Mouse (Mus musculus) cerebellum, adult 2 months (tissue): ENCODE measurements around the gene Myrfl. TPM values are rescaled to one million over a fixed set of nuclear protein-coding genes. Genes with fewer than 3 reads are reported as not detected.

Experiments used
- DNase-seq, 2 experiments: peaks; one replicate each; pipeline ENCODE4 v3.0.0; 2021
- H3K27ac ChIP-seq: fragments of 200-500 bp; 2 replicates; pipeline ENCODE4 v1.5.1; 2012; ENCODE audit warnings: low read length, control low read depth, inconsistent platforms; ENCODE audit not compliant: insufficient read depth
- H3K27me3 ChIP-seq: fragments of 200-500 bp; 2 replicates; pipeline ENCODE4 v1.6.1; 2012; ENCODE audit warnings: inconsistent platforms, mild to moderate bottlenecking, low read length, moderate library complexity; ENCODE audit not compliant: control insufficient read depth, insufficient read depth
- H3K4me1 ChIP-seq: fragments of 200-500 bp; 2 replicates; pipeline ENCODE4 v1.6.1; 2011; ENCODE audit warnings: low read length; ENCODE audit not compliant: control insufficient read depth, insufficient read depth
- H3K4me3 ChIP-seq: fragments of 200-500 bp; replicated peaks from 2 replicates; pipeline ENCODE3; 2011; ENCODE audit warnings: mild to moderate bottlenecking, low read depth, low read length, control low read depth; ENCODE audit not compliant: insufficient read depth
- CTCF ChIP-seq: fragments of 200-500 bp; IDR thresholded peaks from 2 replicates; pipeline ENCODE4 v1.5.1; 2011; ENCODE audit warnings: low read depth, mild to moderate bottlenecking, control low read depth, low read length, moderate library complexity, borderline replicate concordance; ENCODE audit not compliant: insufficient read depth
- POLR2A ChIP-seq: fragments of 200-500 bp; IDR thresholded peaks from 2 replicates; pipeline ENCODE4 v1.6.1; 2011; ENCODE audit warnings: low read length, control low read depth, borderline replicate concordance; ENCODE audit not compliant: insufficient read depth
- WGBS: fragments of 180-500 bp; shearing (Covaris S2); methylation state at CpG from one replicate; pipeline ENCODE4 v1.1.7; 2018; 5-methylcytosine and 5-hydroxymethylcytosine counted together
- polyA plus RNA-seq: library from polyadenylated mRNA; depleted of rRNA; stranded (reverse); fragments of >200 nt; gene quantifications from 2 replicates; pipeline ENCODE4 v1.2.3, GENCODE M21; 2012; rRNA removed

Gene Myrfl
- 0.10 and 0.17 TPM in 2 replicates for polyA plus RNA-seq

DNA sequence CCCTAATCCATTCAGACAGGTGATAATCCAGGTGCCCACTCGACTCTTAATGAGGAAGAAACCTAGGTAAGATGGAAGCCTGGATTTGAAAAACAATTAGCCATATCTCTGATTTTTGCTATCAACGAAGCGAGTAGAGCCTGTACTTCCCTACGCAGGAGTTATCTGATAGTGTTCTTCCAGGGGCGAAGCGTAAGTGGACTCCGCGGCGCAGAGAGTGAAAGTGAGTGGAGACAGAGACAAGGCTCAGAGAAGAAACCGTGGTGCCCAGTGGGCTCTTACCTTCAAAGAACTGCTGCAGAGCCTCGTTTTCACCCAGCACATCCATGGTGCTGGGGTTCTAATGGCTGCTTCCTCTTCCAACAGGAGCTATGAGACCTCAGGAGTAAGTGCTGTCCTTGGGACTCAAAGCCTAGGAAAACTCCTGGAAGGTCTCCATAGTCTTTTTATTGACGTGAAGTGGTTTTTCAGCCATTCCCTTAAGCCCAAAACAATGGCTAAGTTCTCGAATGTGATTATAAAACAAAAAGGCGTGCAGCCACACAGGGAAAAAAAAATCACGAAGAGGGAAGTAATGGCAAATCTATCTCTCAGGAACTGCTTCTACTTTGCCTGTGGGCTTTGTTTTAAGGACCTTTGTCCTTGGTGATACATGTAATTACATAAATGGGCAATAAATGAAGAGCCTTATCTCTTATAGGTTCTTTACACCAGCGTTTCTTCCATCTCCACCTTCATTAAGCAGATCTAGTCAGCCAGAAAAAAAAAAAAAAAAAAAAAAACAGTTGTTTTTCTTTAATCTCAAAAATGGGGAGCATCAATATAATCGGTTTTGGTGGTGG, at the start of gene Myrfl:
Gene Myrfl, minus strand, starts transcription at position 584 of the 842 bp plus-strand sequence.
- no peak for DNase-seq
- H3K4me1 ChIP-seq: peaks cover 10% of the 10 kb centered on the region
- 90% methylated on average over 17 of the region's 17 CpGs for WGBS
- H3K4me3 ChIP-seq: no peak within 1 kb of the TSS
- no peaks in the 10 kb centered on the region for H3K27me3 ChIP-seq
- TF ChIP-seq CTCF: no peak
- TF ChIP-seq POLR2A: no peak
- H3K27ac ChIP-seq: no peak within 1 kb of the TSS

DNA sequence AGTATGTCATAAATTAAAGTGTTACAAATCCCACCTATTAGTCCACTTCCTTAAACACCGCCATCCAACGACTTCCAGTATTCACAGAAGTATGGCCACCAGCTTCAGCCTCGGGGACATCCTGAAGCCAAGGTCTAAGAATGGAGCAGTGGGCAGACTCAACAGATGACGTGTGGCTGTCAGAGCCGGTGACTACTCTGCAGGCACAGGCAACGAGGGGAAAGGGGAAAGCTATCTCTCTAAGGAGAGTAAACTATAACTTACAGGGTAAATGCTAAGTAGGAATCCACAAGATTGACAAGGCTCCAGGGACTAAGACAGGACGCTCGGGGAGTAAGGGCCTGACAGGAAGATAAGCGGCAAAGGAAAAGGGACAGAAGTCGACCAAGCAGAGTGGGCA, 48.2 kb upstream of the Myrfl start:
- H3K4me1 ChIP-seq: peaks cover 5% of the 10 kb centered on the region
- H3K4me3 ChIP-seq: no peak overlapping the region
- WGBS: 64% methylated on average over 10 of the region's 10 CpGs
- no peaks in the 10 kb centered on the region for H3K27me3 ChIP-seq
- no peak overlapping the region for H3K27ac ChIP-seq
- no peak for TF ChIP-seq POLR2A
- no peak for DNase-seq

DNA sequence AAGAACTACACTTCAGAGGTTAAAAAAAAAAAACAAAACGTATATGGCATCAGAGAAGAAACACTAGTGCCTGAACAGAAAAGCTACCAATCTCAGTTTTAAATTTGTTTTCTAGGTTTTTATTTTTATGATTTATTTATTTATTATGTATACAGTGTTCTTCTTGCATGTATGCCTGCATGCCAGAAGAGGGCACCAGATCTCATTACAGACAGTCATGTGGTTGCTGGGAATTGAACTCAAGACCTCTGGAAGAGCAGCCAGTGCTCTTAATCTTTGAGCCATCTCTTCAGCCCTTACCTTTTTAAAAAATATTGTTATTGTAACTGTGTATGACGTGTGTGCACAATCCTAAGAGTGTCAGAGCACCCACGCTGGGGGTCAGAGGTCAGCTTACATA, 47.4 kb upstream of the Myrfl start:
- no peak overlapping the region for H3K27ac ChIP-seq
- 95% methylated on average over 3 of the region's 3 CpGs for WGBS
- H3K27me3 ChIP-seq: no peaks in the 10 kb centered on the region
- H3K4me3 ChIP-seq: no peak overlapping the region
- peaks cover 5% of the 10 kb centered on the region for H3K4me1 ChIP-seq
- DNase-seq: no peak
- TF ChIP-seq POLR2A (no peak), CTCF (no peak)

DNA sequence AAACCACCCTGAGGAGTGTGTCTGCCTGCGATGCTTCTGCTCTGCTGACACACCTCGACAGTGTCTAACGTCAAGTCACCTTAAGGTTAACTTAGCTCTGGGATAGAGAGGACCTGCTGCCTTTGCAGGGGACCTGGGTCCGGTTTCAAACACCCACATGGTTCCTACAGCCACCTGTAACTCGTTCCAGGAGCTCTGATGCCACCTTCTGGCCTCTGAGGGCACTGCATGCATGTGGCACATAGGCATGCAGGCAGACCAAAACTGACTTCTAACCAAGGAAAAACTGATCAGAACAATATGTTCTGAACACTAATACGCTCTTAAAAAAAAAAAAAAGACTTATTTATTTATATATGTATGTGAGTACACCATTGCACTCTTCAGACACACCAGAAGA, 46.3 kb upstream of the Myrfl start:
- WGBS: 92% methylated on average over 6 of the region's 6 CpGs
- no peak for DNase-seq
- no peaks in the 10 kb centered on the region for H3K27me3 ChIP-seq
- no peak overlapping the region for H3K4me3 ChIP-seq
- H3K4me1 ChIP-seq: peaks cover 2% of the 10 kb centered on the region
- peak; percentile 33; the same call in 1 of the 2 replicates for TF ChIP-seq CTCF
- TF ChIP-seq POLR2A: no peak
- no peak overlapping the region for H3K27ac ChIP-seq

DNA sequence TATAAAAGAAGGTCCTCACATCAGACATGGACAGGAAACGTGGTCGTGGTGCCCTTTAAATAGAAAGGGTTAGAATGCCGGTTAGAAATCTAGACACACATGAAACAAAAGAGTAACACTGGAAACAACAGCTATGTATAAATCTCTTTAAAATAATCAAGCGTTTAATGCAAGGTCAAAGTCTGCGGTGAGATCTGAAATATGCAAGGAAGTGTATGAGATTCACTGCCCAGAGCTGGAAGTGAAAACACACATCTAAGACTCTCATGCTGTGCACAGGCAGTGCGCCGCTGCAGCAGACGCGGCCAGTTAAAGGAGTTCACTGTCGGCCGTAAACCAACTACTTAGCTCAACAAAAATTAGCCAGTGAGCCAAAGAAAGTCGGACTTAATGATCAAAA, 38.3 kb upstream of the Myrfl start:
- no peaks in the 10 kb centered on the region for H3K27me3 ChIP-seq
- 63% methylated on average over 12 of the region's 12 CpGs for WGBS
- H3K4me1 ChIP-seq: no peaks in the 10 kb centered on the region; the same call in none of the 2 replicates
- H3K27ac ChIP-seq: no peak overlapping the region
- no peak overlapping the region for H3K4me3 ChIP-seq
- TF ChIP-seq POLR2A (no peak), CTCF (no peak)
- DNase-seq: no peak

DNA sequence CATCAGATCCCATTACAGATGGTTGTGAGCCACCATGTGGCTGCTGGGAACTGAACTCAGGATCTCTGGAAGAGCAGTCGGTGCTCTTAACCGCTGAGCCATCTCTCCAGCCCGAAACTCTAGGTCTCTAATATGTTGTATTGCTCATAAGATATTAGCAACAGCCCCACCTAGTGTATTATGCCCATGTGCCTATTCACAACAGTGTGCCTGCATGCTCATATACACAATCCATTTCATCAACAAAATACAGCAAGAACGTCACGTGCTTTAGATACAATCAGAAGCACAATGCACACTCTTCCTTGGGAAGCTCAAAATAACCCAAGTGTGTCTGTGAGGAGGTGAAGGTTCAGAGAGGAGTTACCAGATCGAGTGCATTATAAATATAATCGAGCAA, 37.1 kb upstream of the Myrfl start:
- WGBS: 90% methylated on average over 7 of the region's 7 CpGs
- TF ChIP-seq POLR2A (no peak), CTCF (no peak)
- Histone ChIP-seq H3K4me1 (no peaks in the 10 kb centered on the region; the same call in none of the 2 replicates), H3K27me3 (no peaks in the 10 kb centered on the region), H3K27ac (no peak overlapping the region), H3K4me3 (no peak overlapping the region)
- no peak for DNase-seq

DNA sequence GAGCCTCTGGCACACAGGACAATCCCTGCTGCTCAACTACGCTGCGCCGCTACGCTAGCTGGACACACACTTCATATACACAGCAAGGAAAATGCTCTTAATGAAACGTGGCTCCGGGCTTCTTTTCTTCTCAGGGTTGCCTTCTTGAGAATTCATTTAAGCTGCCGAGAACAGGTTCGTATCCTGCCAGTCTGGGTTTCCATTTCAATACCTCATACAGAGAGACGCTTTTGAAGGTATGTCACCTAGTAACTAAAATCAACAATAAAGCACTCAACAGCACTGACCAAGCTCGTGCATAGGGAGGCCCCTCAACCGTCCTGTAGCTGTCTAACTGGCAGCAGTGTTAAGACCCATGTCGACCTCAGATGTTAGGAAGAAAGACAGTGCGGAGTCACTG, 35.7 kb upstream of the Myrfl start:
- Histone ChIP-seq H3K27ac (no peak overlapping the region), H3K4me3 (no peak overlapping the region), H3K4me1 (no peaks in the 10 kb centered on the region; the same call in none of the 2 replicates), H3K27me3 (no peaks in the 10 kb centered on the region)
- WGBS: 82% methylated on average over 13 of the region's 13 CpGs
- TF ChIP-seq CTCF: no peak
- no peak for TF ChIP-seq POLR2A
- DNase-seq: no peak
